9 mouse cellular contexts compared by ENCODE assay signal in the genomic region with DNA sequence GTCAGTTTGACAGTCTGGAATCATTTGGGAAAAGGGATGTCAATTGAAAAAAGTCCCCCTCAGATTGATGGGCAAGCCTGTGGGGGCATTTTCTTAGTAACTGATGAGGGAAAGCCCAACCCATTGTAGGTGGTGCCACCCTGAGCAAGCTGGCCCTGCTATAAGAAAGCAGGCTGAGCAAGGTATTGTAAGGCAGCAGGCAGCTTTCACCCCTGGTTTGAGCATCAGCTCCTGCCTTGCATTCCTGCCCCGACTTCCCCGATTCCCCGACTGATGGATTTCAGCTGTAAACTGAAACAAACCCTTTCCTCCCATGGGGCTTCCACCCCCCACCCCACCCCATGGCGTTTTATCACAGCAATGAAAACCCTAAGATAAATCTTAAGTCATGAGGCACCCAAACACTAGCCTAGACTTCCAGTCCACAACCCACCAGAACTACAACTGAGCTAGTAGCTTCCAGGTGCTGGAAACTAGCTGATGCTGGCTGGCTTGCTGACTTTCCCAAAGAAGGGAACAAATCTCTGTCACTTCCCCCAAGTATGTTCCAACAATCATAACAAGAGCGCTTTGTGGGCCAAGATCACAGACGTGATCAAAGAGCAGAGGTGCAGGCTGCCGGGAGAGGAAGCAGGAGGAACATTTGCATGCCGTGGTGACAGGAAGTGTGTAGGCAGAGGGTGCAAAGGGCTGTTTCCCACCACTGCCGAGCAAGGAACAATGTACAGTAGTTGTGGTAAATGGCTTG. TPM values are rescaled to one million over a fixed set of nuclear protein-coding genes. Genes with fewer than 3 reads are reported as not detected.
A peak's percentile ranks its signal among the peaks of the same experiment; 100 is the strongest.
DNase-seq lines count a peak whose midpoint lies in the region; ATAC-seq and TF ChIP-seq lines count a peak whose summit lies in the region.
"Had no signal": no experiment of that assay in that cellular context is flagged by ENCODE, and none has a peak within 500 bp of the region (broad histone marks: within the 10 kb centered on the region; RNA-seq: fewer than 3 reads in every experiment).

No protein-coding gene starts in this region.

- peaks cover 13% of the 10 kb centered on the region for H3K4me1 ChIP-seq in forebrain, postnatal 0 days (ENCODE audit: insufficient read depth)
- peaks cover 32% of the 10 kb centered on the region for H3K4me1 ChIP-seq in intestine, embryonic 14.5 days (replicated peaks; ENCODE audit: control insufficient read depth, insufficient read depth, low read length)
- H3K4me1 ChIP-seq in liver, embryonic 15.5 days (replicated peaks): peaks cover 38% of the 10 kb centered on the region

- H3K36me3 ChIP-seq in forebrain, postnatal 0 days (ENCODE audit: insufficient read depth): peaks cover 14% of the 10 kb centered on the region
- peaks cover 22% of the 10 kb centered on the region for H3K36me3 ChIP-seq in intestine, embryonic 14.5 days (ENCODE audit: control insufficient read depth, insufficient read depth, low read length)
- H3K36me3 ChIP-seq in liver, embryonic 15.5 days (replicated peaks): peaks cover 27% of the 10 kb centered on the region

- TF ChIP-seq CTCF in forebrain, postnatal 0 days (IDR thresholded peaks at IDR 0.05; ENCODE audit: low read depth): no peak

- no peaks in the 10 kb centered on the region for H3K27me3 ChIP-seq in forebrain, postnatal 0 days (ENCODE audit: insufficient read depth, low read length)
- no peaks in the 10 kb centered on the region for H3K27me3 ChIP-seq in intestine, embryonic 14.5 days (replicated peaks; ENCODE audit: control insufficient read depth, insufficient read depth, low read length)
- peaks cover 23% of the 10 kb centered on the region for H3K27me3 ChIP-seq in liver, embryonic 15.5 days

- 0 out of 2 replicates have a peak overlapping the region, but pooled peaks have one; percentile 29 for H3K27ac ChIP-seq in forebrain, postnatal 0 days (ENCODE audit: low read depth, low read length)
- peak overlapping the region; percentile 65 for H3K27ac ChIP-seq in intestine, embryonic 14.5 days (ENCODE audit: low read depth)
- no peak overlapping the region; the same call in 1 of the 2 replicates for H3K27ac ChIP-seq in liver, embryonic 15.5 days (replicated peaks)

- no peak overlapping the region for H3K4me2 ChIP-seq in forebrain, postnatal 0 days (ENCODE audit: low read depth)
- H3K4me2 ChIP-seq in intestine, embryonic 14.5 days (ENCODE audit: low read length): peak overlapping the region; percentile 14; the same call in 1 of the 2 replicates
- H3K4me2 ChIP-seq in liver, embryonic 15.5 days: peak overlapping the region; percentile 11; the same call in 1 of the 2 replicates

- peak; percentile 33 to 45 for DNase-seq in right cerebral cortex, adult 2 months (ENCODE audit: low spot score in 2 of 2)
- no peak for DNase-seq in right cerebral cortex, postnatal 14 days
- no peak for DNase-seq in forebrain, postnatal 0 days
- no peak for DNase-seq in intestine, embryonic 14.5 days (ENCODE audit: low spot score)
- DNase-seq in skeletal muscle tissue, adult 2 months (ENCODE audit: low read depth, low spot score): peak; percentile 52
- no peak for DNase-seq in frontal cortex, postnatal 36 days (ENCODE audit: low spot score in 2 of 2)

- H3K4me3 ChIP-seq in forebrain, postnatal 0 days (ENCODE audit: low read depth, low read length): no peak overlapping the region
- 0 out of 2 replicates have a peak overlapping the region, but pooled peaks have one; percentile 6 for H3K4me3 ChIP-seq in intestine, embryonic 14.5 days (ENCODE audit: low read depth, low read length)
- no peak overlapping the region for H3K4me3 ChIP-seq in liver, embryonic 15.5 days (replicated peaks)
- H3K4me3 ChIP-seq: erythroblast, embryonic 14.5 days had no signal

- WGBS in forebrain, postnatal 0 days: 51% methylated on average over 9 of the region's 9 CpGs
- 6% methylated on average over 9 of the region's 9 CpGs for WGBS in intestine, embryonic 14.5 days
- 11% methylated on average over 9 of the region's 9 CpGs for WGBS in liver, embryonic 15.5 days (ENCODE audit: insufficient replicate concordance)

- H3K9ac ChIP-seq in forebrain, postnatal 0 days: no peak overlapping the region
- H3K9ac ChIP-seq in intestine, embryonic 14.5 days (ENCODE audit: low read length): no peak overlapping the region
- H3K9ac ChIP-seq in liver, embryonic 15.5 days: no peak overlapping the region

- no peaks in the 10 kb centered on the region for H3K9me3 ChIP-seq in forebrain, postnatal 0 days (ENCODE audit: low read length)
- H3K9me3 ChIP-seq in intestine, embryonic 14.5 days (ENCODE audit: control insufficient read depth, low read length): no peaks in the 10 kb centered on the region
- no peaks in the 10 kb centered on the region for H3K9me3 ChIP-seq in liver, embryonic 15.5 days (replicated peaks)

- ATAC-seq in forebrain, postnatal 0 days: no peak
- no peak for ATAC-seq in intestine, embryonic 14.5 days (replicated peaks; ENCODE audit: low FRiP score, low TSS enrichment, low read depth)
- peak; percentile 56 for ATAC-seq in liver, embryonic 15.5 days (ENCODE audit: insufficient read depth)
- no peak for ATAC-seq in cerebellum, adult (ENCODE audit: insufficient number of reproducible peaks, low FRiP score, low TSS enrichment)

RNA-seq across cellular contexts. Expression of a gene that starts 20.9 kb away (rescaled TPM):
- total RNA-seq in forebrain, postnatal 0 days (2014; rRNA removed): 115 and 230 TPM in 2 replicates
- polyA plus RNA-seq in forebrain, postnatal 0 days (2015; fragmentation: Nextera tagmentation; extraction: Ambion mirVana): 375 and 416 TPM in 2 replicates
- polyA plus RNA-seq in intestine, embryonic 14.5 days (2014; fragmentation: Nextera tagmentation; extraction: Ambion mirVana): 414 and 449 TPM in 2 replicates
- polyA plus RNA-seq in liver, embryonic 15.5 days (2015; fragmentation: Nextera tagmentation; extraction: Ambion mirVana): 202 and 204 TPM in 2 replicates

RNA-seq across cellular contexts. Expression of a gene that starts 21.0 kb away (rescaled TPM):
- total RNA-seq in forebrain, postnatal 0 days (2014; rRNA removed): 61.0 and 75.1 TPM in 2 replicates
- 61.9 and 69.7 TPM in 2 replicates for polyA plus RNA-seq in forebrain, postnatal 0 days (2015; fragmentation: Nextera tagmentation; extraction: Ambion mirVana)
- polyA plus RNA-seq in intestine, embryonic 14.5 days (2014; fragmentation: Nextera tagmentation; extraction: Ambion mirVana): 46.9 and 53.5 TPM in 2 replicates
- polyA plus RNA-seq in liver, embryonic 15.5 days (2015; fragmentation: Nextera tagmentation; extraction: Ambion mirVana): 19.0 and 21.4 TPM in 2 replicates

RNA-seq across cellular contexts. Expression of a gene that starts 51.8 kb away (rescaled TPM):
- total RNA-seq in forebrain, postnatal 0 days (2014; rRNA removed): not detected in 2 replicates
- 0.18 TPM in 1 of 2 replicates, not detected in the other for polyA plus RNA-seq in forebrain, postnatal 0 days (2015; fragmentation: Nextera tagmentation; extraction: Ambion mirVana)
- not detected in 2 replicates for polyA plus RNA-seq in intestine, embryonic 14.5 days (2014; fragmentation: Nextera tagmentation; extraction: Ambion mirVana)
- polyA plus RNA-seq in liver, embryonic 15.5 days (2015; fragmentation: Nextera tagmentation; extraction: Ambion mirVana): not detected in 2 replicates
- polyA plus RNA-seq: erythroblast, embryonic 14.5 days had no signal

Comparison
In these comparisons a context has a peak if more than half of its experiments do, and no peak if none do; other contexts are left out.
1. DNase-seq: peak in right cerebral cortex, adult 2 months (2 of 2) and skeletal muscle tissue, adult 2 months (single experiment); none in right cerebral cortex, postnatal 14 days (single experiment), forebrain, postnatal 0 days (single experiment), intestine, embryonic 14.5 days (single experiment) and frontal cortex, postnatal 36 days (0 of 2).